Mouse (Mus musculus): ENCODE data around the gene Emid1. TPM values are rescaled to one million over a fixed set of nuclear protein-coding genes. Genes with fewer than 3 reads are reported as not detected.

The Emid1 gene
- 1.2 and 1.3 TPM in 2 replicates for polyA plus RNA-seq (2012; rRNA removed)

DNA sequence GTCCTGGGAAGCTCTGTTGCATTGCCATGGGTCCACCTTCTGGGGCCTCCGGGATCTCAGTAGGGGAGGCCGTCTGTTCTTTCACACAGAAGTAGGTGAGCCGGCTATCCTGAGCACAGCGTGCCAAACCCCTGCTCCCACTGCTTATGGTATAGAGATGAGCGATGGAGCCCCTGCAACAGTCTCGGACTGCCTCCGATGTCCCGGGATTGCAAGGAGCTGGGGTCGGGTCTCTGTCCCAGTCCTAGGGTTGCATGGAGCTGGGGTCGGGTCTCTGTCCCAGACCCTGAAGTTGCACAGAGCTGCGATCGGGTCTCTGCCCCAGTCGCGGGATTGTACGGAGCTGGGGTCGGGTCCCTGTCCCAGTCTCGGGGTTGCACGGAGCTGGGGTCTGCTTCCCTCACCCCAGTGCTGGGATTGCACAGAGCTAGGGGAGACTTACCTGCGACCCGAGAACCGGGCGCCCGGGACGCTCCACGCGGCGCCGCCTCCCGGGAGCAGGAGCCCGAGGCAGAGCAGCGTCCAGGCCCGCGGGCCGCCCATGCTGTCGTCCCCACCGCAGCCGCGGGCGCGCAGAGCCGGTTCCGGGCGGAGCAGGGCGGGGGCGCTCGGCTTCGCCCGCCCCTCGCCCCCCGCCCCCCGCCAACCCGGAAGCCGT lies at the start of gene Emid1:
Gene Emid1, minus strand, starts transcription at position 578 of the 658 bp plus-strand sequence.

DNA sequence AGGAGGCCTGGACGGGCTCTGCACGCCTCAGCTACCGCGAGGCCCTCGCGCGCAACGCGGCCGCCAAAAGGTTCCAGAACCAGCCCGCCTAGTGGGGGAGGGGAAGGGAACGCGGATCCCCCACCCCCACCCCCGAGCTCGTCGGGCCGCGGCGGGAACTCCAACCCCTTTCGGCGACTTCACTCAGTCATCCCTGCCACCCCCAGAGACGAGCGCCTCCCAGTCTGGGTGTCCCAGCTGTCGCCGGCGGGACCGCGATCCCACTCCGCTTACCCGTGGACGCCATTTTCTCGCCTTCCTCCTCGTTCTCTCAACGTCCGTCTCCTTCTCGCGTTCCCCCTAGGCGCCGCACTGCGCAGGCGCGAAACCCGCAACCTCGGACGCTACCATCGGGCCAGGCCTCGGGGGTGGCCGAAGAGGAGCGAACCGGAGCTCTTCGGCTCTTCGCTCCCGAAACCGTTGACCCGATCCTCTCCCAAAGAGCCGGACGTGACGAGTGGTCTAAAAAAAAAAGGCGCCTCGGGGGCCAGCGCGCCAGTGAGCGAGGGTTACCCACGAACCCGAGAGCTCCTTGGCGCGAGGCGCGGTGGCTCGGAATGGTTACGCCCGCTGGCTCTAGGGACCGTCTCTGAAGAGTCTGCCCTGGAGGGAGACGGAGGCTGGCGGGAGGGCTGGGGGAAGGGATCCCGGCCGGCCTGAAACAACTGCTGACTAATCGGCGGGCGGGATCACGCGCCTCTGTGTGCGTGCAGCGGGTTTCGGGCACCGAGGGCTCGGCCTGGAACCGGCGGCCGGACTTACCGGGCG lies 53.1 kb downstream of the Emid1 start, which contains the start of the genes Rhbdd3 and Ewsr1:
Gene Rhbdd3, plus strand, starts transcription at position 191 of the 807 bp plus-strand sequence.
Gene Ewsr1, minus strand, starts transcription at position 531 of the 807 bp plus-strand sequence.

DNA sequence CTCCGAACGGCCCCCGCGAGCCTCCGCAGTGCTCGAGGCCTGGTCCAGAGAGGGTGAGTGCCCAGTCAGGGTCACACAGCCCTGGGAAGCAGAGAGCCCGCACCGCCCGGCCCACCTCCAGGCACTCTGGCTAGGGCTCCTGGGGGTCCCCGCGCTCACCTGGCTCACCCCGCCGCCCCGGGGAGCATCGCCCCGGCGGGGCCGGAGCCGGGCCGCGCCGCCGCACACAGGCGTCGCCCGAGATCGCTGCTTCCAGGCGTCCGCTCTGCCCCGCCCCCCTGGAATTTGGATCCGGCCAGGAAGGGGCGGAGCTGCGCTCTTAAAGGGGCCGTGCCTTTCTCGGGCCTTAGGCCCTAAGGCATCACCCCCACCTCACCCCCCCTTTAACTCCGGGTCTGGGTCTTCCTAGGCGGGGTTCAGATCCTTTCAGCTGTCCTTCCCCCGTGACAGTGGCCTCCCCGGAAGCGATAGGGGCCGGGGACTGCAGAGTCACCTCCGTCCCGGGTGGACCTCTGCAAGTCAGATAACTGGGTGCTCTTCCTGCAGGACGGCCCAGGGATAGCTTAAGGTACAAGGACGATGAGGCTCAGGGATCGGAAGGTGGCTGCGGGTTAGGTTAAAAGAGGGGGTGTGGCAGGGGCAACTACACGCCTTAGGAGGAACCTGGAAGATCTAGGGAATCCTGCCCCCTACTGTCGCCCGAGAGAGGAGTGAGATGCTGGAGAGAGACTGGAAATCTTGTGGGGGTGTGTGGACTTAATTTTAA lies 86.8 kb downstream of the Emid1 start, which contains the start of gene Gas2l1:
Gene Gas2l1, minus strand, starts transcription at position 272 of the 766 bp plus-strand sequence.

DNA sequence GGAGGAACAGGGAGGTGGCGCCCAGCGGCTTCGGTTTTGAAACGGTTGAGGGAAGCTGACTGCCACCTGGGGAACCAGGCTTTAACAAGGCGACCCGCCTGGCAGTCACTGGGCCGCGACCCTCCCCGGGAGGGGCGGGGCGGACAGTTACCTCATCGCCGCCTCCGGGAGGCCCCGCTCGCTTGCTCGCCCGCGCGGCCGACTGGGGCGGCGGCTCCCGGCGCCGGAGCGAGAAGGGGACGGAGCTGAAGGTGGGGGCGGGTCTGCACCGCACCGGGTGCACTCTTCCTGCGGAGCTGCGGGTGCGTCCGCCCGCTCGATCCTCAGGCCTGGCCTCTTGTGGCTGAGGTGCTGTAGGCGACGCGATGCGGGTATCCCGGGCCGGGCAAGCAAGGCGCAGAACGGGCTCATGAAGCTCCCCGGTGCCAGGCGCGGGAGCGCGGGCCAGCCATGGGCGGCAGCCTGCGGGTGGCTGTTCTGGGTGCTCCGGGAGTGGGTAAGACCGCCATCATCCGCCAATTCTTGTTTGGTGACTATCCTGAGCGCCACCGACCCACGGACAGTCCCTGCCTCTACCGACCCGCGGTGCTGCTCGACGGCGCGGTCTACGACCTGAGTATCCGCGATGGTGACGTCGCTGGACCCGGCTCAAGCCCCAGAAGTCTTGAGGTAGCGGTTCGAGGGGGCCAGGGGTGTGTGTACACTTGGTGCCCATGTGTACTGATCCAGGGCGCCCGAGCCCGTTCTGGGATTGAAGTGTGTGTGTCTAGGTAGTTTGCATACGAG lies 94.0 kb downstream of the Emid1 start, which contains the start of gene Rasl10a:
Gene Rasl10a, plus strand, starts transcription at position 273 of the 786 bp plus-strand sequence.

Other genes starting within 250 kb of the Emid1 start
- 0.18 TPM in 2 replicates for gene Nefh, start 204.2 kb downstream of the Emid1 start, polyA plus RNA-seq (2012; rRNA removed)
- 60.6 and 62.8 TPM in 2 replicates for gene Ap1b1, start 165.4 kb downstream of the Emid1 start, polyA plus RNA-seq (2012; rRNA removed)
- gene Rasl10a, start 94.1 kb downstream of the Emid1 start, polyA plus RNA-seq (2012; rRNA removed) = 0.18 and 0.20 TPM in 2 replicates
- 8.6 and 10.6 TPM in 2 replicates for gene Gas2l1, start 86.9 kb downstream of the Emid1 start, polyA plus RNA-seq (2012; rRNA removed)
- 10.0 and 11.0 TPM in 2 replicates for gene Rhbdd3, start 53.3 kb downstream of the Emid1 start, polyA plus RNA-seq (2012; rRNA removed)
- 240 and 246 TPM in 2 replicates for gene Ewsr1, start 53.0 kb downstream of the Emid1 start, polyA plus RNA-seq (2012; rRNA removed)
- 0.85 and 1.00 TPM in 2 replicates for gene Kremen1, start 109.3 kb upstream of the Emid1 start, polyA plus RNA-seq (2012; rRNA removed)

Data from liver, embryonic 14 days (tissue).